Mouse (Mus musculus): ENCODE measurements around the gene Hoxc4. TPM values are rescaled to one million over a fixed set of nuclear protein-coding genes. Genes with fewer than 3 reads are reported as not detected.

The Hoxc4 gene
- polyA plus RNA-seq, 1 experiment from 2014 or later: 9.7 TPM

- Histone ChIP-seq H3K27me3 (replicated peaks; ENCODE audit: control insufficient read depth, insufficient read depth, low read length) (peaks cover 35% of the 10 kb centered on the region), H3K9ac (ENCODE audit: low read depth, low read length) (no peak overlapping the region), H3K4me3 (ENCODE audit: low read length) (no peak overlapping the region), H3K4me2 (ENCODE audit: low read depth, low read length) (no peak overlapping the region), H3K27ac (ENCODE audit: low read length) (no peak overlapping the region), H3K4me1 (ENCODE audit: control insufficient read depth, insufficient read depth, low read length) (peaks cover 20% of the 10 kb centered on the region), H3K9me3 (ENCODE audit: control insufficient read depth, low read length) (no peaks in the 10 kb centered on the region), H3K36me3 (ENCODE audit: control insufficient read depth, insufficient read depth, low read length) (no peaks in the 10 kb centered on the region)
- ATAC-seq: no peak
- WGBS: 82% methylated on average over 1 of the region's 1 CpGs
Observed at GRCm38 (mm10) chr15:103083598-103083997, 64.9 kb downstream of the Hoxc4 start.

- H3K9me3 ChIP-seq (ENCODE audit: control insufficient read depth, low read length): no peaks in the 10 kb centered on the region
- H3K4me1 ChIP-seq (ENCODE audit: control insufficient read depth, insufficient read depth, low read length): peaks cover 20% of the 10 kb centered on the region
- no peak for ATAC-seq
- H3K27ac ChIP-seq (ENCODE audit: low read length): no peak overlapping the region
- H3K36me3 ChIP-seq (ENCODE audit: control insufficient read depth, insufficient read depth, low read length): no peaks in the 10 kb centered on the region
- peaks cover 35% of the 10 kb centered on the region for H3K27me3 ChIP-seq (replicated peaks; ENCODE audit: control insufficient read depth, insufficient read depth, low read length)
- WGBS: 75% methylated on average over 1 of the region's 1 CpGs
- H3K9ac ChIP-seq (ENCODE audit: low read depth, low read length): no peak overlapping the region
- no peak overlapping the region for H3K4me3 ChIP-seq (ENCODE audit: low read length)
- no peak overlapping the region for H3K4me2 ChIP-seq (ENCODE audit: low read depth, low read length)
Observed at GRCm38 (mm10) chr15:103084944-103085343, 66.2 kb downstream of the Hoxc4 start.

- Histone ChIP-seq H3K36me3 (ENCODE audit: control insufficient read depth, insufficient read depth, low read length) (no peaks in the 10 kb centered on the region), H3K4me1 (ENCODE audit: control insufficient read depth, insufficient read depth, low read length) (peaks cover 20% of the 10 kb centered on the region), H3K9me3 (ENCODE audit: control insufficient read depth, low read length) (no peaks in the 10 kb centered on the region), H3K9ac (ENCODE audit: low read depth, low read length) (peak overlapping the region; percentile 55), H3K27me3 (replicated peaks; ENCODE audit: control insufficient read depth, insufficient read depth, low read length) (peaks cover 36% of the 10 kb centered on the region), H3K4me2 (ENCODE audit: low read depth, low read length) (peak overlapping the region; percentile 60), H3K27ac (ENCODE audit: low read length) (no peak overlapping the region; the same call in 1 of the 2 replicates), H3K4me3 (ENCODE audit: low read length) (peak overlapping the region; percentile 31)
- 3% methylated on average over 61 of the region's 61 CpGs for WGBS
- ATAC-seq: 0 out of 2 replicates have a peak, but pooled peaks have one; percentile 38
Observed at GRCm38 (mm10) chr15:103085831-103086671, 67.3 kb downstream of the Hoxc4 start.

MicroRNAs encoded within 50 kb of the gene (microRNA counts, 519-probe panel; counts per million panel counts)
- microRNA mmu-miR-615-3p (1,648 counts per million, percentile 19 among the panel's probes with 10 or more counts), microRNA mmu-miR-615-5p (35.7 counts per million)

Small RNA genes lying within 50 kb of the gene (microRNA-seq; reads per million reads assigned to microRNA genes)
- gene Mir196a-2: 309 reads per million, percentile 62 among the genes with 10 or more reads in this experiment
- 907 reads per million, percentile 73 among the genes with 10 or more reads in this experiment for gene Mir615

Other genes with a start within 250 kb of the Hoxc4 start
- gene Hoxc13, start 97.8 kb upstream of the Hoxc4 start, polyA plus RNA-seq (2015; fragmentation: Nextera tagmentation; extraction: Ambion mirVana): not detected in 2 replicates
- gene Hoxc12, start 82.2 kb upstream of the Hoxc4 start, polyA plus RNA-seq (2015; fragmentation: Nextera tagmentation; extraction: Ambion mirVana): not detected in 2 replicates
- 0.06 TPM in 1 of 2 replicates, not detected in the other for gene Hoxc11, start 64.5 kb upstream of the Hoxc4 start, polyA plus RNA-seq (2015; fragmentation: Nextera tagmentation; extraction: Ambion mirVana)
- 1.1 and 1.3 TPM in 2 replicates for gene Hoxc10, start 52.1 kb upstream of the Hoxc4 start, polyA plus RNA-seq (2015; fragmentation: Nextera tagmentation; extraction: Ambion mirVana)
- gene Hoxc5, start 51.5 kb upstream of the Hoxc4 start, polyA plus RNA-seq (2015; fragmentation: Nextera tagmentation; extraction: Ambion mirVana): 6.8 and 7.2 TPM in 2 replicates
- 0.49 and 0.76 TPM in 2 replicates for gene Hoxc9, start 42.5 kb upstream of the Hoxc4 start, polyA plus RNA-seq (2015; fragmentation: Nextera tagmentation; extraction: Ambion mirVana)
- gene Hoxc8, start 28.3 kb upstream of the Hoxc4 start, polyA plus RNA-seq (2015; fragmentation: Nextera tagmentation; extraction: Ambion mirVana): 4.5 and 4.9 TPM in 2 replicates
- gene Hoxc6, start 20.7 kb upstream of the Hoxc4 start, polyA plus RNA-seq (2015; fragmentation: Nextera tagmentation; extraction: Ambion mirVana): 3.2 and 4.0 TPM in 2 replicates
- gene Smug1, start 148.2 kb downstream of the Hoxc4 start, polyA plus RNA-seq (2015; fragmentation: Nextera tagmentation; extraction: Ambion mirVana): 20.2 and 22.1 TPM in 2 replicates
- 60.0 and 70.4 TPM in 2 replicates for gene Cbx5, start 220.9 kb downstream of the Hoxc4 start, polyA plus RNA-seq (2015; fragmentation: Nextera tagmentation; extraction: Ambion mirVana)
- 472 and 503 TPM in 2 replicates for gene Hnrnpa1, start 221.5 kb downstream of the Hoxc4 start, polyA plus RNA-seq (2015; fragmentation: Nextera tagmentation; extraction: Ambion mirVana)
- gene Nfe2, start 239.5 kb downstream of the Hoxc4 start, polyA plus RNA-seq (2015; fragmentation: Nextera tagmentation; extraction: Ambion mirVana): 3.4 and 5.2 TPM in 2 replicates